ENCODE assay signal across 11 mouse cellular contexts in the genomic region with DNA sequence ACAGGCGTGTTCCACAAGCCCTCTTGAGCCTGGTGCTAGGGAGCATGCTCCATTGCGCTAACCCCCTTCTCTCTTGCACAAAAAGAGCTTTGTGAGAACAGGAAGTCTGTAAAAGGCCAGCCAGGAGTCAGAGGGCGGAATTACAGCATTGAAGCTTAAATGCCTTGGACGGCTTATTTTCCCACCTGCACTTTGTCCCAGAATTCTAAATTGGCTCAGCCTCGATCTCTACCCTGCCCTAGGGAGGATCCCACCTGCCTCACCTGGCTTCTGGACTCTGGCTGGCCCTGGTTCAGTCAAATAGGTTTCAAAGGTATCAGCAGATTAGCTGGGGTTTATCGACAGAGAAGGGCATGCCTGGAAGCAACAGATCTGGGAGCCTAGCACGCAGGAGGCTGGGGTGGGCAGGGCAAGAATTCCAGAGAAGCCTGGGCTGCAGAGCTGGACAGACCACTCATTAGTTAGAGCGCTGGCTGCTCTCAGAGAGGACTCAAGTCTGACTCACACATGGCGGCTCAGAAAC. TPM values are rescaled to one million over a fixed set of nuclear protein-coding genes. Genes with fewer than 3 reads are reported as not detected.
DNase-seq lines count a peak whose midpoint lies in the region; ATAC-seq and TF ChIP-seq lines count a peak whose summit lies in the region.
"Had no signal": no experiment of that assay in that cellular context is flagged by ENCODE, and none has a peak within 500 bp of the region (broad histone marks: within the 10 kb centered on the region; RNA-seq: fewer than 3 reads in every experiment).

No protein-coding gene starts in this region.

- 0 out of 2 replicates have a peak overlapping the region, but pooled peaks have one; percentile 25 for H3K27ac ChIP-seq in forebrain, embryonic 12.5 days
- no peak overlapping the region for H3K27ac ChIP-seq in forebrain, postnatal 0 days (ENCODE audit: low read depth, low read length)
- H3K27ac ChIP-seq in heart, embryonic 15.5 days, result peak overlapping the region; percentile 84
- peak overlapping the region; percentile 71 for H3K27ac ChIP-seq in liver, postnatal 0 days (ENCODE audit: low read depth)

- H3K9me3 ChIP-seq in forebrain, embryonic 12.5 days, result no peaks in the 10 kb centered on the region
- no peaks in the 10 kb centered on the region for H3K9me3 ChIP-seq in forebrain, postnatal 0 days (ENCODE audit: low read length)
- no peaks in the 10 kb centered on the region for H3K9me3 ChIP-seq in E14TG2a.4 (ENCODE audit: low read length)
- H3K9me3 ChIP-seq in heart, embryonic 15.5 days (replicated peaks), result no peaks in the 10 kb centered on the region
- no peaks in the 10 kb centered on the region for H3K9me3 ChIP-seq in liver, postnatal 0 days (ENCODE audit: low read length)

- TF ChIP-seq CTCF in forebrain, postnatal 0 days (IDR thresholded peaks at IDR 0.05; ENCODE audit: low read depth), result no peak
- TF ChIP-seq CTCF in E14TG2a.4 (conservative IDR thresholded peaks at IDR 0.05; ENCODE audit: low read length), result no peak
- TF ChIP-seq CTCF in liver, postnatal 0 days (IDR thresholded peaks at IDR 0.05; ENCODE audit: low read depth), result no peak

- no peak overlapping the region for H3K4me3 ChIP-seq in forebrain, embryonic 12.5 days (replicated peaks)
- no peak overlapping the region for H3K4me3 ChIP-seq in forebrain, postnatal 0 days (ENCODE audit: low read depth, low read length)
- H3K4me3 ChIP-seq in E14TG2a.4 (replicated peaks; ENCODE audit: low read length), result 0 out of 2 replicates have a peak overlapping the region, but pooled peaks have one; percentile 4
- H3K4me3 ChIP-seq in heart, embryonic 15.5 days, result no peak overlapping the region
- no peak overlapping the region for H3K4me3 ChIP-seq in liver, postnatal 0 days (ENCODE audit: low read depth, low read length)

- 67% methylated on average over 9 of the region's 9 CpGs for WGBS in forebrain, embryonic 12.5 days
- 64% methylated on average over 9 of the region's 9 CpGs for WGBS in forebrain, postnatal 0 days
- WGBS in heart, embryonic 15.5 days, result 38% methylated on average over 9 of the region's 9 CpGs
- 54% methylated on average over 9 of the region's 9 CpGs for WGBS in liver, postnatal 0 days (ENCODE audit: insufficient replicate concordance)

- DNase-seq in forebrain, postnatal 0 days, result no peak
- no peak for DNase-seq in liver, postnatal 0 days
- no peak for DNase-seq in frontal cortex, postnatal 25 days (ENCODE audit: low spot score in 2 of 2)
- DNase-seq in gastrocnemius, postnatal 10 days, result no peak
- no peak for DNase-seq in urinary bladder, postnatal 36 days (ENCODE audit: low spot score in 2 of 2)
- DNase-seq: thymus, postnatal 14 days had no signal

- no peak for TF ChIP-seq EP300 in liver, postnatal 0 days (IDR thresholded peaks at IDR 0.05; ENCODE audit: low read depth)

- H3K9ac ChIP-seq in forebrain, embryonic 12.5 days, result peak overlapping the region; percentile 13; the same call in 1 of the 2 replicates
- H3K9ac ChIP-seq in forebrain, postnatal 0 days, result no peak overlapping the region
- H3K9ac ChIP-seq in heart, embryonic 15.5 days, result no peak overlapping the region
- peak overlapping the region; percentile 26; the same call in 1 of the 2 replicates for H3K9ac ChIP-seq in liver, postnatal 0 days (replicated peaks)

- no peaks in the 10 kb centered on the region for H3K27me3 ChIP-seq in forebrain, embryonic 12.5 days
- H3K27me3 ChIP-seq in forebrain, postnatal 0 days (ENCODE audit: insufficient read depth, low read length), result no peaks in the 10 kb centered on the region
- H3K27me3 ChIP-seq in E14TG2a.4 (ENCODE audit: insufficient read depth, low read length), result peaks cover 3% of the 10 kb centered on the region; the same call in 1 of the 2 replicates
- no peaks in the 10 kb centered on the region for H3K27me3 ChIP-seq in heart, embryonic 15.5 days
- no peaks in the 10 kb centered on the region for H3K27me3 ChIP-seq in liver, postnatal 0 days (ENCODE audit: insufficient read depth, low read length)

- no peaks in the 10 kb centered on the region for H3K36me3 ChIP-seq in forebrain, embryonic 12.5 days (replicated peaks)
- H3K36me3 ChIP-seq in forebrain, postnatal 0 days (ENCODE audit: insufficient read depth), result no peaks in the 10 kb centered on the region
- H3K36me3 ChIP-seq in E14TG2a.4 (ENCODE audit: insufficient read depth, low read length), result no peaks in the 10 kb centered on the region
- no peaks in the 10 kb centered on the region for H3K36me3 ChIP-seq in heart, embryonic 15.5 days
- H3K36me3 ChIP-seq in liver, postnatal 0 days (replicated peaks; ENCODE audit: insufficient read depth, low read length), result no peaks in the 10 kb centered on the region

- ATAC-seq in forebrain, embryonic 12.5 days (ENCODE audit: low FRiP score), result no peak
- no peak for ATAC-seq in forebrain, postnatal 0 days
- ATAC-seq in heart, embryonic 15.5 days (replicated peaks; ENCODE audit: insufficient number of reproducible peaks, insufficient read depth, low FRiP score, low read depth), result peak; percentile 51
- peak; percentile 30; the same call in 1 of the 2 replicates for ATAC-seq in liver, postnatal 0 days

- 0 out of 2 replicates have a peak, but pooled peaks cover 3% of the 10 kb centered on the region for H3K4me1 ChIP-seq in forebrain, embryonic 12.5 days
- H3K4me1 ChIP-seq in forebrain, postnatal 0 days (ENCODE audit: insufficient read depth), result peaks cover 6% of the 10 kb centered on the region; the same call in 1 of the 2 replicates
- H3K4me1 ChIP-seq in E14TG2a.4 (replicated peaks; ENCODE audit: low read depth, low read length), result peaks cover 47% of the 10 kb centered on the region
- peaks cover 43% of the 10 kb centered on the region for H3K4me1 ChIP-seq in heart, embryonic 15.5 days (replicated peaks)
- peaks cover 20% of the 10 kb centered on the region for H3K4me1 ChIP-seq in liver, postnatal 0 days (ENCODE audit: insufficient read depth)

- no peak overlapping the region for H3K4me2 ChIP-seq in forebrain, embryonic 12.5 days
- H3K4me2 ChIP-seq in forebrain, postnatal 0 days (ENCODE audit: low read depth), result no peak overlapping the region
- peak overlapping the region; percentile 10; the same call in 1 of the 2 replicates for H3K4me2 ChIP-seq in heart, embryonic 15.5 days
- H3K4me2 ChIP-seq in liver, postnatal 0 days (ENCODE audit: low read depth, low read length), result peak overlapping the region; percentile 40; the same call in 1 of the 2 replicates

RNA-seq across cellular contexts. Expression of a gene that starts 7.4 kb away (rescaled TPM):
- polyA plus RNA-seq in forebrain, embryonic 12.5 days (2016; fragmentation: Nextera tagmentation; extraction: Ambion mirVana), result 1.1 and 1.6 TPM in 2 replicates
- 2.5 and 3.3 TPM in 2 replicates for total RNA-seq in forebrain, postnatal 0 days (2014; rRNA removed)
- 1.1 and 1.3 TPM in 2 replicates for polyA plus RNA-seq in forebrain, postnatal 0 days (2015; fragmentation: Nextera tagmentation; extraction: Ambion mirVana)
- polyA plus RNA-seq in heart, embryonic 15.5 days (2015; fragmentation: Nextera tagmentation; extraction: Ambion mirVana), result 1.1 TPM in 2 replicates
- polyA plus RNA-seq in liver, postnatal 0 days (2015; fragmentation: Nextera tagmentation; extraction: Ambion mirVana), result 0.09 and 0.13 TPM in 2 replicates
- 1 to 10 TPM; 2.3 to 2.7 TPM for total RNA-seq in gastrocnemius, postnatal 10 days (2021)
- total RNA-seq: hematopoietic stem cell, adult 5-6 weeks had no signal

RNA-seq across cellular contexts. Expression of a gene that starts 8.1 kb away (rescaled TPM):
- 474 and 500 TPM in 2 replicates for polyA plus RNA-seq in forebrain, embryonic 12.5 days (2016; fragmentation: Nextera tagmentation; extraction: Ambion mirVana)
- total RNA-seq in forebrain, postnatal 0 days (2014; rRNA removed), result 960 and 1,112 TPM in 2 replicates
- polyA plus RNA-seq in forebrain, postnatal 0 days (2015; fragmentation: Nextera tagmentation; extraction: Ambion mirVana), result 1,015 and 1,046 TPM in 2 replicates
- polyA plus RNA-seq in heart, embryonic 15.5 days (2015; fragmentation: Nextera tagmentation; extraction: Ambion mirVana), result 998 and 1,017 TPM in 2 replicates
- polyA plus RNA-seq in liver, postnatal 0 days (2015; fragmentation: Nextera tagmentation; extraction: Ambion mirVana), result 979 and 1,075 TPM in 2 replicates
- 100 to 1,000 TPM; 420 to 439 TPM for total RNA-seq in gastrocnemius, postnatal 10 days (2021)

RNA-seq across cellular contexts. Expression of a gene that starts 14.2 kb away (rescaled TPM):
- polyA plus RNA-seq in forebrain, embryonic 12.5 days (2016; fragmentation: Nextera tagmentation; extraction: Ambion mirVana), result 129 and 141 TPM in 2 replicates
- total RNA-seq in forebrain, postnatal 0 days (2014; rRNA removed), result 61.9 and 69.9 TPM in 2 replicates
- polyA plus RNA-seq in forebrain, postnatal 0 days (2015; fragmentation: Nextera tagmentation; extraction: Ambion mirVana), result 67.9 and 76.5 TPM in 2 replicates
- polyA plus RNA-seq in heart, embryonic 15.5 days (2015; fragmentation: Nextera tagmentation; extraction: Ambion mirVana), result 86.7 and 98.4 TPM in 2 replicates
- polyA plus RNA-seq in liver, postnatal 0 days (2015; fragmentation: Nextera tagmentation; extraction: Ambion mirVana), result 77.6 and 80.1 TPM in 2 replicates
- total RNA-seq in gastrocnemius, postnatal 10 days (2021), result 100 to 1,000 TPM; 265 to 287 TPM

RNA-seq across cellular contexts. Expression of a gene that starts 20.2 kb away (rescaled TPM):
- polyA plus RNA-seq in forebrain, embryonic 12.5 days (2016; fragmentation: Nextera tagmentation; extraction: Ambion mirVana), result 0.11 and 0.18 TPM in 2 replicates
- total RNA-seq in forebrain, postnatal 0 days (2014; rRNA removed), result 28.0 and 34.5 TPM in 2 replicates
- 3.6 and 4.7 TPM in 2 replicates for polyA plus RNA-seq in forebrain, postnatal 0 days (2015; fragmentation: Nextera tagmentation; extraction: Ambion mirVana)
- 0.08 and 0.09 TPM in 2 replicates for polyA plus RNA-seq in heart, embryonic 15.5 days (2015; fragmentation: Nextera tagmentation; extraction: Ambion mirVana)
- 0.04 and 0.06 TPM in 2 replicates for polyA plus RNA-seq in liver, postnatal 0 days (2015; fragmentation: Nextera tagmentation; extraction: Ambion mirVana)
- total RNA-seq in gastrocnemius, postnatal 10 days (2021), result under 1 TPM; 0.86 to 0.96 TPM
- total RNA-seq: hematopoietic stem cell, adult 5-6 weeks; monocyte, adult 5-6 weeks had no signal

RNA-seq across cellular contexts. Expression of a gene that starts 27.0 kb away (rescaled TPM):
- polyA plus RNA-seq in forebrain, embryonic 12.5 days (2016; fragmentation: Nextera tagmentation; extraction: Ambion mirVana), result 61.0 and 62.5 TPM in 2 replicates
- total RNA-seq in forebrain, postnatal 0 days (2014; rRNA removed), result 64.2 and 91.5 TPM in 2 replicates
- polyA plus RNA-seq in forebrain, postnatal 0 days (2015; fragmentation: Nextera tagmentation; extraction: Ambion mirVana), result 128 and 148 TPM in 2 replicates
- 39.5 and 46.8 TPM in 2 replicates for polyA plus RNA-seq in heart, embryonic 15.5 days (2015; fragmentation: Nextera tagmentation; extraction: Ambion mirVana)
- polyA plus RNA-seq in liver, postnatal 0 days (2015; fragmentation: Nextera tagmentation; extraction: Ambion mirVana), result 24.9 and 25.8 TPM in 2 replicates
- total RNA-seq in gastrocnemius, postnatal 10 days (2021), result 10 to 100 TPM; 18.3 to 18.7 TPM

Comparison
In these comparisons a context has a peak if more than half of its experiments do, and no peak if none do; other contexts are left out.
1. H3K9ac ChIP-seq: peak in forebrain, embryonic 12.5 days (single experiment) and liver, postnatal 0 days (single experiment); none in forebrain, postnatal 0 days (single experiment) and heart, embryonic 15.5 days (single experiment).
2. ATAC-seq: peak in heart, embryonic 15.5 days (single experiment) and liver, postnatal 0 days (single experiment); none in forebrain, embryonic 12.5 days (single experiment) and forebrain, postnatal 0 days (single experiment).
3. H3K4me2 ChIP-seq: peak in heart, embryonic 15.5 days (single experiment) and liver, postnatal 0 days (single experiment); none in forebrain, embryonic 12.5 days (single experiment) and forebrain, postnatal 0 days (single experiment).